Mouse (Mus musculus): Measurements from ENCODE around the gene Sar1b. TPM values are rescaled to one million over a fixed set of nuclear protein-coding genes. Genes with fewer than 3 reads are reported as not detected.

Gene Sar1b
- 127 and 147 TPM in 2 replicates for polyA plus RNA-seq (2015; fragmentation: Nextera tagmentation; extraction: Ambion mirVana)

DNA sequence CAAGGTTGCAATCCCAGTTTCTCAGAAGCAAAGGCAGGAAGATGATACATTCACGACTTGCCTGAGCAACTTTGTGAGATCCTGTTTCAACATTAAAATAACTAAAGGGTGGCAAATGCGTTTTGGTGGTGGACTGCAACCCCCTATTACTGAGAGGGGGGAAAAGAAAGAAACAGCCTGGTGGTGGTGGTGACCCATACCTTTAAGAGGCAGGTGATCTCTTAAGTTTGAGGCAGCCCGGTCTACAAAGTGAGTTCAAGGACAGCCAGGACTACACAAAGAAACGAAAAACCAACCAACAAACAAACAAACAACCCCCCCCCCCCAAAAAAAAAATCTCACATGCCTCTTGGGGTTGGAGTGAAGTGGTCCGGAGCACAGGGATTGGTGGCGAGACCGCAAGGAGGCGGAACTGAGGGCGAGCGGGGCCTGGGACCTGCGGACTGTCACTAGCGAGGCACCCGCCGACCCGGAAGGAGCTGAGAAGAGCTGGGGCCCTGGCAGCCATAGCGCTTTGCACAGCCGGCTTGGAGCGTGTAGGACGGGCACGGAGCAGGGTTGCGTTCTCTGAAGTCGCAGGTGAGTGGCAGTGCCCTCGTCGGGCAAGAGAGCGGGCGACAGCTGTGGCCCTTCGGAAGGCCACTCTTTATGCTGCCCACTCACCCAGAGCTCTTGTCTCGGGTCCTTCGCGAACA, at the start of gene Sar1b, which contains the start of gene Sec24a:
Gene Sar1b (plus strand): TSS at position 475 of the 695 bp plus-strand sequence.
Gene Sec24a (minus strand): TSS at position 422 of the 695 bp plus-strand sequence.

Other genes starting within 250 kb of the Sar1b start
- 14.8 and 15.4 TPM in 2 replicates for gene Phykpl, start 178.9 kb upstream of the Sar1b start, polyA plus RNA-seq (2015; fragmentation: Nextera tagmentation; extraction: Ambion mirVana)
- gene Hnrnpab, start 156.8 kb upstream of the Sar1b start, polyA plus RNA-seq (2015; fragmentation: Nextera tagmentation; extraction: Ambion mirVana) = 179 and 199 TPM in 2 replicates
- 84.4 and 92.2 TPM in 2 replicates for gene Nhp2, start 144.0 kb upstream of the Sar1b start, polyA plus RNA-seq (2015; fragmentation: Nextera tagmentation; extraction: Ambion mirVana)
- gene Rmnd5b, start 127.8 kb upstream of the Sar1b start, polyA plus RNA-seq (2015; fragmentation: Nextera tagmentation; extraction: Ambion mirVana) = 30.9 and 35.1 TPM in 2 replicates
- gene N4bp3, start 112.8 kb upstream of the Sar1b start, polyA plus RNA-seq (2015; fragmentation: Nextera tagmentation; extraction: Ambion mirVana) = 7.1 and 7.7 TPM in 2 replicates
- gene D930048N14Rik, start 112.7 kb upstream of the Sar1b start, polyA plus RNA-seq (2015; fragmentation: Nextera tagmentation; extraction: Ambion mirVana) = 1.7 and 1.9 TPM in 2 replicates
- 69.0 and 74.0 TPM in 2 replicates for gene 0610009B22Rik, start 74.8 kb upstream of the Sar1b start, polyA plus RNA-seq (2015; fragmentation: Nextera tagmentation; extraction: Ambion mirVana)
- gene Sec24a, start 53 bp upstream of the Sar1b start, polyA plus RNA-seq (2015; fragmentation: Nextera tagmentation; extraction: Ambion mirVana) = 9.7 and 12.4 TPM in 2 replicates
- 1.1 and 1.4 TPM in 2 replicates for gene Jade2, start 94.0 kb downstream of the Sar1b start, polyA plus RNA-seq (2015; fragmentation: Nextera tagmentation; extraction: Ambion mirVana)
- 39.8 and 46.2 TPM in 2 replicates for gene Cdkn2aipnl, start 204.0 kb downstream of the Sar1b start, polyA plus RNA-seq (2015; fragmentation: Nextera tagmentation; extraction: Ambion mirVana)
- 202 and 227 TPM in 2 replicates for gene Ube2b, start 237.1 kb downstream of the Sar1b start, polyA plus RNA-seq (2015; fragmentation: Nextera tagmentation; extraction: Ambion mirVana)
- gene Cdkl3, start 240.5 kb downstream of the Sar1b start, polyA plus RNA-seq (2015; fragmentation: Nextera tagmentation; extraction: Ambion mirVana) = 5.8 and 6.3 TPM in 2 replicates